Mouse (Mus musculus) midbrain, embryonic 16.5 days (tissue): Measurements from ENCODE around the gene Reep3. TPM values are rescaled to one million over a fixed set of nuclear protein-coding genes. Genes with fewer than 3 reads are reported as not detected.
A peak's percentile ranks its signal among the peaks of the same experiment; 100 is the strongest.

Experiments used
- ATAC-seq: fragments of 200-750 bp; cut with Nextera tagmentation; 2 replicates; pipeline ENCODE4 v1.8.0; 2017; ENCODE audit warnings: moderate TSS enrichment
- H3K27ac ChIP-seq: fragments of 300-500 bp; sonication (generic); 2 replicates; pipeline ENCODE4 v1.5.1; 2014; ENCODE audit warnings: mild to moderate bottlenecking, low read length, mixed read lengths
- H3K27me3 ChIP-seq: fragments of 300-500 bp; sonication (generic); 2 replicates; pipeline ENCODE4 v1.6.1; 2014; ENCODE audit warnings: low read depth, low read length, mixed read lengths; ENCODE audit not compliant: control insufficient read depth, insufficient read depth
- H3K36me3 ChIP-seq: fragments of 300-500 bp; sonication (generic); 2 replicates; pipeline ENCODE4 v1.6.1; 2014; ENCODE audit warnings: mild to moderate bottlenecking, low read length, moderate library complexity, mixed read lengths; ENCODE audit not compliant: control insufficient read depth, insufficient read depth
- H3K4me1 ChIP-seq: fragments of 300-500 bp; sonication (generic); 2 replicates; pipeline ENCODE4 v1.6.1; 2014; ENCODE audit warnings: mild to moderate bottlenecking, low read length, mixed read lengths; ENCODE audit not compliant: control insufficient read depth, insufficient read depth
- H3K4me2 ChIP-seq: fragments of 300-500 bp; sonication (generic); 2 replicates; pipeline ENCODE4 v1.6.1; 2014; ENCODE audit warnings: mild to moderate bottlenecking, low read length, mixed read lengths
- H3K4me3 ChIP-seq: fragments of 300-500 bp; sonication (generic); 2 replicates; pipeline ENCODE4 v1.5.1; 2014; ENCODE audit warnings: low read depth, mild to moderate bottlenecking, low read length, moderate library complexity, mixed read lengths
- H3K9ac ChIP-seq: fragments of 300-500 bp; sonication (generic); 2 replicates; pipeline ENCODE4 v1.6.1; 2014; ENCODE audit warnings: low read depth, low read length, mixed read lengths
- H3K9me3 ChIP-seq: fragments of 300-500 bp; sonication (generic); replicated peaks from 2 replicates; pipeline ENCODE4 v1.6.1; 2014; ENCODE audit warnings: mild to moderate bottlenecking, low read length, mixed read lengths; ENCODE audit not compliant: control insufficient read depth, poor library complexity, severe bottlenecking
- WGBS: fragments of 180-500 bp; shearing (Covaris S2); extraction: QIAGEN DNeasy Blood & Tissue Kit; methylation state at CpG from one replicate; pipeline ENCODE4 v1.1.7; 2014; 5-methylcytosine and 5-hydroxymethylcytosine counted together
- polyA plus RNA-seq: library from polyadenylated mRNA; unstranded; fragments of >200 nt; fragmentation: Nextera tagmentation; extraction: Ambion mirVana; gene quantifications from 2 replicates; pipeline ENCODE4 v1.2.1, GENCODE M21; 2015

Gene Reep3
- polyA plus RNA-seq, 1 experiment from 2014 or later = 28.2 TPM

DNA sequence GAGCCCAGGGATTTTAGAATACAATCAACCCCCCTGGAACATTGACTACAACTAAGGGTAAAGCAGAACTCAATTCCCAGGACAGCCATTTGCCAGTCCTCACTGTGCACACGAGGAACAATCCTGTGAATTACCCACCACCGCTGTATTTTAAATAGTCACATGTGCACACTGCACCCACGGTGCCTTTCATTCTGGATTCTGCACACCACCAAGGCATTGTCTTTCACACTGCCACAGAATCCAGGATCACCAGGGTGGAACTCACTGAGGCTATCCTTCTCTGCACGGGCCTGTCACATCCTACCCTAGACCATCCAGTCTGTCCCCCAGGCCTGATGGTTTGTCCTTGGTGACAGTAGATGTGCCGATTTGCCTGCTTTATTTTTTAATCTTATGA lies 30.8 kb downstream of the Reep3 start:
- no peaks in the 10 kb centered on the region for H3K27me3 ChIP-seq
- H3K36me3 ChIP-seq = no peaks in the 10 kb centered on the region
- no peak overlapping the region for H3K9ac ChIP-seq
- no peak overlapping the region for H3K4me3 ChIP-seq
- H3K9me3 ChIP-seq = no peaks in the 10 kb centered on the region
- WGBS = 16% methylated on average over 5 of the region's 5 CpGs
- H3K27ac ChIP-seq = peak overlapping the region; percentile 55
- peaks cover 22% of the 10 kb centered on the region for H3K4me1 ChIP-seq
- no peak overlapping the region for H3K4me2 ChIP-seq
- peak; percentile 58 for ATAC-seq

GRCm38 (mm10) chr10:67065277-67065887 lies 31.4 kb downstream of the Reep3 start:
- 68% methylated on average over 7 of the region's 7 CpGs for WGBS
- no peak overlapping the region for H3K4me2 ChIP-seq
- no peak overlapping the region for H3K4me3 ChIP-seq
- no peaks in the 10 kb centered on the region for H3K27me3 ChIP-seq
- no peak overlapping the region for H3K9ac ChIP-seq
- peaks cover 22% of the 10 kb centered on the region for H3K4me1 ChIP-seq
- no peak for ATAC-seq
- 0 out of 2 replicates have a peak overlapping the region, but pooled peaks have one; percentile 55 for H3K27ac ChIP-seq
- no peaks in the 10 kb centered on the region for H3K36me3 ChIP-seq
- H3K9me3 ChIP-seq = no peaks in the 10 kb centered on the region

- Histone ChIP-seq H3K27ac (peak overlapping the region; percentile 65; the same call in 1 of the 2 replicates), H3K36me3 (no peaks in the 10 kb centered on the region), H3K4me1 (peaks cover 22% of the 10 kb centered on the region), H3K9ac (no peak overlapping the region), H3K9me3 (no peaks in the 10 kb centered on the region), H3K4me3 (no peak overlapping the region), H3K27me3 (no peaks in the 10 kb centered on the region), H3K4me2 (no peak overlapping the region; the same call in 1 of the 2 replicates)
- no peak for ATAC-seq
- 65% methylated on average over 4 of the region's 4 CpGs for WGBS
Measured at GRCm38 (mm10) chr10:67061823-67062222, 34.9 kb downstream of the Reep3 start.

- no peaks in the 10 kb centered on the region for H3K27me3 ChIP-seq
- H3K9ac ChIP-seq = no peak overlapping the region
- H3K4me2 ChIP-seq = peak overlapping the region; percentile 11; the same call in 1 of the 2 replicates
- peak overlapping the region; percentile 65 for H3K27ac ChIP-seq
- H3K9me3 ChIP-seq = no peaks in the 10 kb centered on the region
- peaks cover 19% of the 10 kb centered on the region for H3K4me1 ChIP-seq
- 39% methylated on average over 10 of the region's 10 CpGs for WGBS
- H3K36me3 ChIP-seq = no peaks in the 10 kb centered on the region
- ATAC-seq = no peak
- H3K4me3 ChIP-seq = no peak overlapping the region
Measured at GRCm38 (mm10) chr10:67061367-67061801, 35.4 kb downstream of the Reep3 start.

DNA sequence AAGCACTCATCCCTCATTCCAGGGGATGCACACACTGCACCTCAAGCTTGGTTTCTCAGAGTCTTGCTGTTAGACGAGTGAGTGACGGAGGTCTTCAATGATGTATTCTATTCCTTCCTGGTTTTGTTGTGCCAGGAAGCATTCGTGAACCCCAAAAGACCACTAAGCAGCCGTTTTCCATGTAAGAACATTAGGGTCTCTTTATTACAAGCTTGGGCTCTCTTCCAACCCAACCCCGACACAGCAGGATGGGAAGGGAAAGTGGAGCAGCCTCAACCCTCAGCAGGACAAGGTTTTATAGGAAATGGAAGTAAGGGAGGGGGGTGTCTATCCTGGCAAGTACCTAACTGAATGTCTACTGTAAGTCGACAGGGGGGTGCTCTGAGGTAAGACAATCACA lies 38.0 kb downstream of the Reep3 start:
- 62% methylated on average over 6 of the region's 6 CpGs for WGBS
- ATAC-seq = peak; percentile 8; the same call in 1 of the 2 replicates
- H3K27ac ChIP-seq = peak overlapping the region; percentile 47

GRCm38 (mm10) chr10:67058297-67058696 lies 38.4 kb downstream of the Reep3 start:
- H3K4me2 ChIP-seq = no peak overlapping the region
- no peaks in the 10 kb centered on the region for H3K27me3 ChIP-seq
- 68% methylated on average over 7 of the region's 7 CpGs for WGBS
- no peaks in the 10 kb centered on the region for H3K36me3 ChIP-seq
- H3K4me3 ChIP-seq = no peak overlapping the region
- no peak overlapping the region for H3K9ac ChIP-seq
- H3K4me1 ChIP-seq = peaks cover 14% of the 10 kb centered on the region
- H3K9me3 ChIP-seq = no peaks in the 10 kb centered on the region
- peak; percentile 56; the same call in 1 of the 2 replicates for ATAC-seq
- H3K27ac ChIP-seq = peak overlapping the region; percentile 47

More for the DNA sequence above, 38.0 kb downstream of the Reep3 start:
- Histone ChIP-seq H3K4me1 (peaks cover 11% of the 10 kb centered on the region), H3K36me3 (no peaks in the 10 kb centered on the region), H3K9me3 (no peaks in the 10 kb centered on the region), H3K27me3 (no peaks in the 10 kb centered on the region), H3K4me2 (no peak overlapping the region), H3K4me3 (no peak overlapping the region), H3K9ac (no peak overlapping the region)

DNA sequence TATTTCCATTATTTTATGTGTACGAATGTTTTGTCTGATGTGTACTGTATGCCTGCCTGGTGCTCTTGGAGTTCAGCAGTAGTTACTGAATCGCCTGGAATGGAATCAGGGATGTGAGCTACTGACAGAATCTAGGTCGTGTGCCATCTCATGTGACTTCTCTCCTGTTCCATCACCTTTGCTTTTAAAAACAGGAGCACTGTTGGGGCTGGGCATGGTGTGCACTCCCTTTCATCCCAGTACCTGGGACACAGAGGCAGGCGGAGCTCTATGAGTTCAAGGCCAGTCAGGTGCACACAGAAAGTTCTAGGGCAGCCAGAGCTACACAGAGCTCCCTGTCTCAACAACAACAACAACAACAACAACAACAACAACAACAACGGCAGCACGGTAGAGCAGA lies 39.0 kb downstream of the Reep3 start:
- WGBS = 93% methylated on average over 6 of the region's 6 CpGs
- H3K9ac ChIP-seq = no peak overlapping the region
- H3K4me1 ChIP-seq = peaks cover 16% of the 10 kb centered on the region
- H3K27ac ChIP-seq = 0 out of 2 replicates have a peak overlapping the region, but pooled peaks have one; percentile 35
- no peaks in the 10 kb centered on the region for H3K27me3 ChIP-seq
- H3K36me3 ChIP-seq = no peaks in the 10 kb centered on the region
- no peak overlapping the region for H3K4me2 ChIP-seq
- ATAC-seq = no peak
- H3K9me3 ChIP-seq = no peaks in the 10 kb centered on the region
- no peak overlapping the region for H3K4me3 ChIP-seq

DNA sequence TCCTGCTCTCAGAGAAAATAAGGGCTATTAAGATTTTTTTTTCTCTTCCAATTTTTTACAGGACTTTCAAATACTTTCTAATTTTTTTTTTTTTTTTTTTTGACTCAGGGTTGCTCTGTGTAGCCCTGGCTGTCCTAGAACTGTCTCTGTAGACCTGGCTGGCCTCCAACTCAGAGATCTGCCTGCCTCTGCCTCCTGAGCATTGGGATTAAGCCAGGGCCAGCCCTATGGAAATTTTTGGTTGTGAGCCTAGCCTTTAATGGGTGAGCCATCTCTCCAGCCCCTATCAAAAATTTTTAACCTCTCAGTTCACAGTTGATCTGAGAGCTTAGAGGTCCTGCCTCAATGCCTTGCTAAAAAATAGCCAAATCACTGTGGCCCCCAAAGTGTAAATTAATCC lies 39.5 kb downstream of the Reep3 start:
- peaks cover 16% of the 10 kb centered on the region for H3K4me1 ChIP-seq
- no peak overlapping the region for H3K4me2 ChIP-seq
- H3K4me3 ChIP-seq = no peak overlapping the region
- H3K9me3 ChIP-seq = no peaks in the 10 kb centered on the region
- no peaks in the 10 kb centered on the region for H3K27me3 ChIP-seq
- ATAC-seq = no peak
- H3K27ac ChIP-seq = no peak overlapping the region; the same call in 1 of the 2 replicates
- H3K9ac ChIP-seq = no peak overlapping the region
- H3K36me3 ChIP-seq = no peaks in the 10 kb centered on the region
